Comparison of ENCODE assay signal across 8 mouse cellular contexts in the genomic region with DNA sequence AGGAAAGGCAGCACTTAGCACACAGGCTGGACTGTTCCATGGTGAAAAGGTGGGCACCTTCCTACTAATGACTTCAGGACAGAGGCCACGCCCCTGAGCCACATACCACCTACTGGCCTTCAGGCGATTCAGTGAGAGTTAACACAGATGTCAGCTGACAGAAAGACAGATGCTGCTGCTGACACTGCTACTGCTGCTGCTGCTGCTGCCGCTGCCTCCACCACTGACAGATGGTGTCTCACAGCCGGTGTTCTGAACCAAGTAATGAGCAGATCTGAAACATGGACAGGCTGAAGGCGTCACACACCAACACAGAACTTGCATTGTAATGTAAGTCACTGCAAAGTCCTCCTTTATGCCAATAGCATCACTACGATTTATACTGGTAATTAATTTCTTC.
A peak's percentile ranks its signal among the peaks of the same experiment; 100 is the strongest.
DNase-seq lines count a peak whose midpoint lies in the region; ATAC-seq lines count a peak whose summit lies in the region.

No protein-coding gene starts in this region.

- intact Hi-C loops in left cerebral cortex, postnatal 14 days (cut with DNase I): no loop called here

- no peak overlapping the region for H3K4me2 ChIP-seq in kidney, embryonic 15.5 days
- H3K4me2 ChIP-seq in heart, embryonic 11.5 days: no peak overlapping the region
- no peak overlapping the region for H3K4me2 ChIP-seq in intestine, embryonic 15.5 days (replicated peaks)

- H3K36me3 ChIP-seq in kidney, embryonic 15.5 days: no peaks in the 10 kb centered on the region
- H3K36me3 ChIP-seq in hindbrain, embryonic 10.5 days: no peaks in the 10 kb centered on the region
- no peaks in the 10 kb centered on the region for H3K36me3 ChIP-seq in heart, embryonic 11.5 days (ENCODE audit: control insufficient read depth, insufficient read depth, low read length)
- no peaks in the 10 kb centered on the region for H3K36me3 ChIP-seq in intestine, embryonic 15.5 days

- H3K27me3 ChIP-seq in kidney, embryonic 15.5 days: no peaks in the 10 kb centered on the region
- H3K27me3 ChIP-seq in hindbrain, embryonic 10.5 days (ENCODE audit: insufficient read depth, poor library complexity, severe bottlenecking): no peaks in the 10 kb centered on the region
- H3K27me3 ChIP-seq in heart, embryonic 11.5 days (ENCODE audit: control insufficient read depth, insufficient read depth, low read length): no peaks in the 10 kb centered on the region
- no peaks in the 10 kb centered on the region for H3K27me3 ChIP-seq in intestine, embryonic 15.5 days (replicated peaks)

- DNase-seq in kidney, adult 8-10 months: no peak
- peak; percentile 44 for DNase-seq in hindbrain, embryonic 10.5 days (ENCODE audit: low spot score)
- peak; percentile 39 to 50 for DNase-seq in left cerebral cortex, postnatal 14 days (ENCODE audit: low spot score in 2 of 2)
- DNase-seq in right cerebral cortex, adult 2 months (ENCODE audit: low spot score in 2 of 2): peak; percentile 60 to 69
- DNase-seq in cerebellum, postnatal 36 days: no peak

- 25% methylated on average over 6 of the region's 6 CpGs for WGBS in kidney, embryonic 15.5 days
- WGBS in hindbrain, embryonic 10.5 days: 46% methylated on average over 6 of the region's 6 CpGs
- WGBS in heart, embryonic 11.5 days (ENCODE audit: insufficient replicate concordance): 41% methylated on average over 6 of the region's 6 CpGs
- 35% methylated on average over 6 of the region's 6 CpGs for WGBS in intestine, embryonic 15.5 days

- peak; percentile 70 for ATAC-seq in kidney, embryonic 15.5 days (replicated peaks; ENCODE audit: low FRiP score)
- ATAC-seq in heart, embryonic 11.5 days (replicated peaks; ENCODE audit: insufficient number of reproducible peaks, low FRiP score, low TSS enrichment): no peak
- no peak for ATAC-seq in intestine, embryonic 15.5 days

- H3K4me3 ChIP-seq in kidney, embryonic 15.5 days (replicated peaks): no peak overlapping the region
- no peak overlapping the region for H3K4me3 ChIP-seq in hindbrain, embryonic 10.5 days
- H3K4me3 ChIP-seq in heart, embryonic 11.5 days (ENCODE audit: low read depth, low read length): no peak overlapping the region
- H3K4me3 ChIP-seq in intestine, embryonic 15.5 days (replicated peaks): no peak overlapping the region

- H3K4me1 ChIP-seq in kidney, embryonic 15.5 days: peaks cover 17% of the 10 kb centered on the region
- H3K4me1 ChIP-seq in hindbrain, embryonic 10.5 days (replicated peaks): peaks cover 11% of the 10 kb centered on the region; the same call in 1 of the 2 replicates
- H3K4me1 ChIP-seq in heart, embryonic 11.5 days (ENCODE audit: control insufficient read depth, insufficient read depth, low read length): no peaks in the 10 kb centered on the region
- peaks cover 2% of the 10 kb centered on the region; the same call in 1 of the 2 replicates for H3K4me1 ChIP-seq in intestine, embryonic 15.5 days (replicated peaks)

- no peak overlapping the region for H3K9ac ChIP-seq in kidney, embryonic 15.5 days
- no peak overlapping the region for H3K9ac ChIP-seq in heart, embryonic 11.5 days (ENCODE audit: low read depth, low read length)
- no peak overlapping the region for H3K9ac ChIP-seq in intestine, embryonic 15.5 days

- no peaks in the 10 kb centered on the region for H3K9me3 ChIP-seq in kidney, embryonic 15.5 days (replicated peaks)
- H3K9me3 ChIP-seq in hindbrain, embryonic 10.5 days: no peaks in the 10 kb centered on the region
- no peaks in the 10 kb centered on the region for H3K9me3 ChIP-seq in heart, embryonic 11.5 days (replicated peaks; ENCODE audit: control insufficient read depth, low read length)
- no peaks in the 10 kb centered on the region for H3K9me3 ChIP-seq in intestine, embryonic 15.5 days

- no peak overlapping the region for H3K27ac ChIP-seq in kidney, embryonic 15.5 days
- H3K27ac ChIP-seq in hindbrain, embryonic 10.5 days: no peak overlapping the region
- H3K27ac ChIP-seq in heart, embryonic 11.5 days (ENCODE audit: low read depth, low read length): no peak overlapping the region
- no peak overlapping the region for H3K27ac ChIP-seq in intestine, embryonic 15.5 days

Comparison
In these comparisons a context has a peak if more than half of its experiments do, and no peak if none do; other contexts are left out.
1. DNase-seq: peak in hindbrain, embryonic 10.5 days (single experiment), left cerebral cortex, postnatal 14 days (2 of 2) and right cerebral cortex, adult 2 months (2 of 2); none in kidney, adult 8-10 months (0 of 2) and cerebellum, postnatal 36 days (0 of 2).